Mouse (Mus musculus): Measurements from ENCODE around the gene Cyb5r2. TPM values are rescaled to one million over a fixed set of nuclear protein-coding genes. Genes with fewer than 3 reads are reported as not detected.

Cyb5r2 gene
- 1.1 and 1.4 TPM in 2 replicates for polyA plus RNA-seq (2016; fragmentation: Nextera tagmentation; extraction: Ambion mirVana)

GRCm38 (mm10) chr7:107757308-107758151 is at the start of gene Cyb5r2:
TSS of gene Cyb5r2 (minus strand) at chr7:107758032.
- 10% methylated on average over 23 of the region's 23 CpGs for WGBS

DNA sequence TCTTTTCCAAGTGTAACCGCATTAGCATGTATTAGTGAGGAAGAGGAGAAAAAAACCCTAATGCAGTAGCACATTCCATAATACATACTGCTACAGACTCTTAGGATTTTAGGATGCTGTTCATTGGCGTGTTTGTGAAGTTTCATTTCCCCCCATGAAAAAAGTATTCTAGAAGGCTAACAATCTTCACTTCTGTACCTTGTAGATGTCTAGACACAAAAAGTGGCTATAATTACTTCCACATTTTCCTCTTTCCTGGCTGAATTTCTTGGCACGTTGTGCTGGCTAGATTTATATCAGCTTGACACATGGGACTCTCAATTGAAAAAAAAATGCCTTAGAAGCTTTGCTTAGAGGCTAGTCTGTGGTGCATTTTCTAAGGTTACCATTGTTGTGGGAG is 44.3 kb upstream of the Cyb5r2 start:
- no peaks in the 10 kb centered on the region for H3K4me1 ChIP-seq (replicated peaks)
- H3K27me3 ChIP-seq (replicated peaks), result no peaks in the 10 kb centered on the region
- 0 out of 2 replicates have a peak, but pooled peaks cover 4% of the 10 kb centered on the region for H3K9me3 ChIP-seq (replicated peaks)
- H3K4me3 ChIP-seq, result no peak overlapping the region
- H3K27ac ChIP-seq (ENCODE audit: poor library complexity, severe bottlenecking), result no peak overlapping the region
- H3K36me3 ChIP-seq, result no peaks in the 10 kb centered on the region
- no peak overlapping the region for H3K4me2 ChIP-seq
- H3K9ac ChIP-seq, result no peak overlapping the region
- no peak for ATAC-seq (ENCODE audit: insufficient number of reproducible peaks, low FRiP score)
- WGBS, result 63% methylated on average over 3 of the region's 3 CpGs

More at GRCm38 (mm10) chr7:107757308-107758151, at the start of gene Cyb5r2:
- Histone ChIP-seq H3K27ac (ENCODE audit: poor library complexity, severe bottlenecking) (no peak within 1 kb of the TSS), H3K9me3 (replicated peaks) (no peaks in the 10 kb centered on the region), H3K36me3 (no peaks in the 10 kb centered on the region), H3K4me3 (peak within 1 kb of the TSS; percentile 20), H3K9ac (no peak within 1 kb of the TSS), H3K4me1 (replicated peaks) (peaks cover 26% of the 10 kb centered on the region), H3K4me2 (peak within 1 kb of the TSS; percentile 64), H3K27me3 (replicated peaks) (peaks cover 9% of the 10 kb centered on the region)
- peak; percentile 22; the same call in 1 of the 2 replicates for ATAC-seq (ENCODE audit: insufficient number of reproducible peaks, low FRiP score)

DNA sequence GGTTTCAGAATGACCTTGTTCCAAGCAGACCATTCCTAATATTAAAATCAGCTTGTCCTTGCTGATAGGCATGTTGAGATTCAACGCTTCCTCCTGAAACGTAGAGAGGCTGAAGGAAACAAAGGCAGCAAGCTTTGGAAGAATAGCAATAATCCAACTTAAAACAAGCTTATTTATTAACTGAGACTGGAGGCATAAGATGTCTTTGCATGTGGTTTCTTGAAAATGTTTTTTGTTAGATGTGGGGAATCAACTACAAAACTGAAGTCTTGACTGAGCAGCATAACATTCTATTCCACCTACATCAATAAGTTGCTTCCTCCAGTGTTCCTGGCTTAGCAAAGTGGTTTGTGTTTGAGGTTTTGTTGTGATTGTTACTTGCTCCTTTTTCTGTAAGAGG is 43.3 kb upstream of the Cyb5r2 start, which contains the start of gene Ovch2:
Gene Ovch2 (minus strand): TSS at position 101 of the 400 bp plus-strand sequence.
- Histone ChIP-seq H3K27me3 (replicated peaks) (no peaks in the 10 kb centered on the region), H3K9me3 (replicated peaks) (0 out of 2 replicates have a peak, but pooled peaks cover 1% of the 10 kb centered on the region), H3K36me3 (no peaks in the 10 kb centered on the region), H3K9ac (no peak within 1 kb of the TSS), H3K4me2 (no peak within 1 kb of the TSS), H3K4me1 (replicated peaks) (no peaks in the 10 kb centered on the region), H3K4me3 (no peak within 1 kb of the TSS), H3K27ac (ENCODE audit: poor library complexity, severe bottlenecking) (no peak within 1 kb of the TSS)
- WGBS, result 85% methylated on average over 2 of the region's 2 CpGs
- no peak for ATAC-seq (ENCODE audit: insufficient number of reproducible peaks, low FRiP score)

DNA sequence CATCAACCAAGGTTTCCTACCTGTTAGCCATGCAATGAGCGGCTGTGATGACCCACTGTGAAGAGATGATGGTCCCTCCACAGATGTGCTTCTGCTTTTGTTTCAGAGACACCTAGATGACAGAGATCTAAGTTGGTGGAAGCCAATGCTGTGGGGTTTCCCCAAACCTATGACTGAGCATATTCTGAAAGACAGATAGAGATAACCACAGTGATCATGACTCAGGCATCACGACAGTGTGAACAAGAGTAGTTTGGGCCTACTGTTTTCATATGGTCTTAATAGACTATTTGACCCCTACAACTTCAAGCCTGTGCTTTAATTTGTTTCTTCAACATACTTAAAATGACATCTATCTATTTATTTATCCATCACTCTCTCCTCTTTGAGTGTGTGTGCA is 38.7 kb upstream of the Cyb5r2 start:
- Histone ChIP-seq H3K4me3 (no peak overlapping the region), H3K27me3 (replicated peaks) (no peaks in the 10 kb centered on the region)
- 69% methylated on average over 2 of the region's 2 CpGs for WGBS

GRCm38 (mm10) chr7:107787977-107788620 is 30.3 kb upstream of the Cyb5r2 start:
- no peak overlapping the region for H3K9ac ChIP-seq
- H3K4me2 ChIP-seq, result no peak overlapping the region
- no peak for ATAC-seq (ENCODE audit: insufficient number of reproducible peaks, low FRiP score)
- no peaks in the 10 kb centered on the region for H3K27me3 ChIP-seq (replicated peaks)
- no peaks in the 10 kb centered on the region for H3K36me3 ChIP-seq
- H3K4me3 ChIP-seq, result no peak overlapping the region
- H3K27ac ChIP-seq (ENCODE audit: poor library complexity, severe bottlenecking), result no peak overlapping the region
- WGBS, result 58% methylated on average over 3 of the region's 3 CpGs
- no peaks in the 10 kb centered on the region for H3K4me1 ChIP-seq (replicated peaks)
- no peaks in the 10 kb centered on the region for H3K9me3 ChIP-seq (replicated peaks)

More for the DNA sequence above, 38.7 kb upstream of the Cyb5r2 start:
- no peaks in the 10 kb centered on the region for H3K36me3 ChIP-seq
- no peak overlapping the region for H3K9ac ChIP-seq
- no peak for ATAC-seq (ENCODE audit: insufficient number of reproducible peaks, low FRiP score)
- no peak overlapping the region for H3K4me2 ChIP-seq
- no peaks in the 10 kb centered on the region for H3K4me1 ChIP-seq (replicated peaks)
- no peaks in the 10 kb centered on the region for H3K9me3 ChIP-seq (replicated peaks)
- no peak overlapping the region for H3K27ac ChIP-seq (ENCODE audit: poor library complexity, severe bottlenecking)

GRCm38 (mm10) chr7:107779611-107780010 is 21.8 kb upstream of the Cyb5r2 start:
- Histone ChIP-seq H3K4me2 (no peak overlapping the region), H3K27me3 (replicated peaks) (no peaks in the 10 kb centered on the region), H3K36me3 (no peaks in the 10 kb centered on the region)

DNA sequence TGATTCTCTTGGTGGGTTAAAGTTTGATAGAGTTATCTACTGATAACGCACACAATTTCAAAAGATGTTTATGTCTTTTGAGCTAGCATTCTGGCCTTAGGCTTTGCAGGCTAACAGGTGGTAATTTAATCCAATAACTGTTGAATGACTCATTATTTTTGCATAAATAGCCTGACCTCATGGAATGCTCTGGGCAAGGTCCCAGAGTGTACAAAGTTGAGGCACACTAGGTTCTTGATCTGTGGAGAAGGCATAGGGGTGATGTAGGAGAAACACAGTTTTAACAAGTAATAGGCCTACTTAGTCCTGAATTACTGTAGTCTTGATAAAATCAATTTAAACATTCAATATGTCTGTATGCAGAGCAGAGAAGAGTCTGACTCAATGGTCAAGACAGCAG is 20.4 kb upstream of the Cyb5r2 start:
- H3K36me3 ChIP-seq, result no peaks in the 10 kb centered on the region
- 70% methylated on average over 1 of the region's 1 CpGs for WGBS
- no peak for ATAC-seq (ENCODE audit: insufficient number of reproducible peaks, low FRiP score)
- no peak overlapping the region for H3K9ac ChIP-seq
- no peaks in the 10 kb centered on the region for H3K9me3 ChIP-seq (replicated peaks)
- no peak overlapping the region for H3K4me2 ChIP-seq
- no peak overlapping the region for H3K4me3 ChIP-seq
- no peaks in the 10 kb centered on the region for H3K27me3 ChIP-seq (replicated peaks)
- no peak overlapping the region for H3K27ac ChIP-seq (ENCODE audit: poor library complexity, severe bottlenecking)
- H3K4me1 ChIP-seq (replicated peaks), result no peaks in the 10 kb centered on the region

More at GRCm38 (mm10) chr7:107779611-107780010, 21.8 kb upstream of the Cyb5r2 start:
- H3K4me3 ChIP-seq, result no peak overlapping the region
- ATAC-seq (ENCODE audit: insufficient number of reproducible peaks, low FRiP score), result no peak
- no peaks in the 10 kb centered on the region for H3K9me3 ChIP-seq (replicated peaks)
- 36% methylated on average over 4 of the region's 4 CpGs for WGBS
- H3K27ac ChIP-seq (ENCODE audit: poor library complexity, severe bottlenecking), result no peak overlapping the region
- no peak overlapping the region for H3K9ac ChIP-seq
- H3K4me1 ChIP-seq (replicated peaks), result no peaks in the 10 kb centered on the region

DNA sequence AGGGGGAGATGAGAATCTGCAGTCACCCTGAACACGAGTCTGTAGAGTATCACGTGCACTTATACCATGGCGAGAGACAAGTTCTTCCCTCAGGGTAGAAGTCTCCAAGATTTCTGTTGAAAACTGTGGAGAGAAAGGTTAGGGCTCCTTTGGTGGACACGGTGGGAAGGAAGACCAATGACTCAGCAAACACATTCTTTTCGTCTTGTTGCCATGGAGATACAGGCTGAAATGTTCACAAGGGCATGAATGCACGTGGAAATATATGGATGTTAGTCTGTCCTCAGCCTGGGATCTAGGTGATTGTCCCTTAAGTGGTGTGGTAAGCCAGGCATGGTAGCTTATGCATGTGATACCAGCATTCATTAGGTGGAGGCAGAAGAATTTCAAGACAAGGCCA is 13.0 kb upstream of the Cyb5r2 start:
- no peak overlapping the region for H3K9ac ChIP-seq
- no peak overlapping the region for H3K27ac ChIP-seq (ENCODE audit: poor library complexity, severe bottlenecking)
- no peak for ATAC-seq (ENCODE audit: insufficient number of reproducible peaks, low FRiP score)
- H3K4me1 ChIP-seq (replicated peaks), result no peaks in the 10 kb centered on the region
- no peak overlapping the region for H3K4me3 ChIP-seq
- H3K36me3 ChIP-seq, result no peaks in the 10 kb centered on the region
- no peaks in the 10 kb centered on the region for H3K27me3 ChIP-seq (replicated peaks)
- WGBS, result 69% methylated on average over 6 of the region's 6 CpGs
- H3K9me3 ChIP-seq (replicated peaks), result no peaks in the 10 kb centered on the region
- H3K4me2 ChIP-seq, result no peak overlapping the region

- Histone ChIP-seq H3K36me3 (no peaks in the 10 kb centered on the region), H3K9ac (no peak overlapping the region), H3K27ac (ENCODE audit: poor library complexity, severe bottlenecking) (no peak overlapping the region), H3K27me3 (replicated peaks) (peaks cover 15% of the 10 kb centered on the region), H3K4me2 (no peak overlapping the region), H3K4me1 (replicated peaks) (peaks cover 26% of the 10 kb centered on the region), H3K4me3 (no peak overlapping the region), H3K9me3 (replicated peaks) (no peaks in the 10 kb centered on the region)
- no peak for ATAC-seq (ENCODE audit: insufficient number of reproducible peaks, low FRiP score)
- WGBS, result 73% methylated on average over 2 of the region's 2 CpGs
Observed at GRCm38 (mm10) chr7:107756748-107757147, 1.1 kb downstream of the Cyb5r2 start.

GRCm38 (mm10) chr7:107755905-107756304 is 1.9 kb downstream of the Cyb5r2 start:
- Histone ChIP-seq H3K4me2 (peak overlapping the region; percentile 47), H3K4me3 (no peak overlapping the region), H3K9me3 (replicated peaks) (no peaks in the 10 kb centered on the region), H3K27me3 (replicated peaks) (peaks cover 15% of the 10 kb centered on the region), H3K36me3 (no peaks in the 10 kb centered on the region), H3K27ac (ENCODE audit: poor library complexity, severe bottlenecking) (no peak overlapping the region), H3K9ac (no peak overlapping the region), H3K4me1 (replicated peaks) (peaks cover 26% of the 10 kb centered on the region)
- 11% methylated on average over 3 of the region's 3 CpGs for WGBS
- peak; percentile 73 for ATAC-seq (ENCODE audit: insufficient number of reproducible peaks, low FRiP score)

GRCm38 (mm10) chr7:107752031-107752520 is 5.8 kb downstream of the Cyb5r2 start:
- Histone ChIP-seq H3K27ac (ENCODE audit: poor library complexity, severe bottlenecking) (no peak overlapping the region), H3K27me3 (replicated peaks) (peaks cover 15% of the 10 kb centered on the region), H3K9me3 (replicated peaks) (no peaks in the 10 kb centered on the region), H3K4me1 (replicated peaks) (peaks cover 17% of the 10 kb centered on the region), H3K36me3 (no peaks in the 10 kb centered on the region), H3K4me2 (no peak overlapping the region), H3K4me3 (no peak overlapping the region), H3K9ac (no peak overlapping the region)
- 78% methylated on average over 10 of the region's 10 CpGs for WGBS
- no peak for ATAC-seq (ENCODE audit: insufficient number of reproducible peaks, low FRiP score)

Data from heart, embryonic 12.5 days (tissue).